Mouse (Mus musculus): ENCODE measurements at regions not wholly inside any gene's neighbourhood (a gene's known extent, or its start where the extent isn't known, plus 50 kb on each side); places are given as distances from the start of the nearest gene placed in this dataset.

DNA sequence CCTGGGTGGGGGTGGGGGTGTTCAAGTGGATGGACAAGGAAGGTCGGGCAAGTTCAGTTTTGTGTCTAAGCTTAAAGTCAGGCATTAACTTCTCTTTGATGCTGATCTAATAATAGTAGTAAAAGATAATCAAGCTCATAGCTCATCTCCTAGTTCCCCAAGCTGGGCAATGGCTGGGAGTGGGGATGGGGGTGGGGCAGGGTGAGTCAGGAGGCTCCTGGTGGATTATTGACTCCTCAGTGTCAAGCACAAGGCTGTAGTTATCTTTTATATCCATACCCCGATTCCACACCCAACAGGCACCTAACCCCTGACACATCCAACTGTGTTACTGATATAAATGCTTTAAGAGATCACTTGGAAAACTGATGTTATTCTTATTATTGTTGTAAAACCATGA lies 315.0 kb downstream of the Pten start:
- TF ChIP-seq POLR2A (IDR thresholded peaks at IDR 0.05; ENCODE audit: extremely low read depth, insufficient read depth, low read length) (no peak), CTCF (IDR thresholded peaks at IDR 0.05; ENCODE audit: extremely low read depth, insufficient read depth, low read length) (no peak)
